Mouse (Mus musculus) midbrain, embryonic 15.5 days (tissue): ENCODE data around the gene Hibch. TPM values are rescaled to one million over a fixed set of nuclear protein-coding genes. Genes with fewer than 3 reads are reported as not detected.

ENCODE experiments used
- ATAC-seq: fragments of 200-750 bp; cut with Nextera tagmentation; replicated peaks from 2 replicates; pipeline ENCODE4 v1.8.0; 2017; ENCODE audit warnings: moderate TSS enrichment
- H3K27ac ChIP-seq: fragments of 300-500 bp; sonication (generic); 2 replicates; pipeline ENCODE4 v1.5.1; 2015; ENCODE audit warnings: mild to moderate bottlenecking, inconsistent platforms
- H3K27me3 ChIP-seq: fragments of 300-500 bp; sonication (generic); replicated peaks from 2 replicates; pipeline ENCODE4 v1.6.1; 2015; ENCODE audit warnings: inconsistent platforms
- H3K36me3 ChIP-seq: fragments of 300-500 bp; sonication (generic); replicated peaks from 2 replicates; pipeline ENCODE4 v1.6.1; 2015; ENCODE audit warnings: inconsistent platforms
- H3K4me1 ChIP-seq: fragments of 300-500 bp; sonication (generic); 2 replicates; pipeline ENCODE4 v1.6.1; 2015; ENCODE audit warnings: inconsistent platforms
- H3K4me2 ChIP-seq: fragments of 300-500 bp; sonication (generic); 2 replicates; pipeline ENCODE4 v1.6.1; 2015; ENCODE audit warnings: inconsistent platforms, mild to moderate bottlenecking, moderate library complexity
- H3K4me3 ChIP-seq: fragments of 300-500 bp; sonication (generic); 2 replicates; pipeline ENCODE4 v1.5.1; 2015; ENCODE audit warnings: mild to moderate bottlenecking, inconsistent platforms
- H3K9ac ChIP-seq: fragments of 300-500 bp; sonication (generic); 2 replicates; pipeline ENCODE4 v1.6.1; 2015; ENCODE audit warnings: mild to moderate bottlenecking, inconsistent platforms
- H3K9me3 ChIP-seq: fragments of 300-500 bp; sonication (generic); 2 replicates; pipeline ENCODE4 v1.6.1; 2016; ENCODE audit warnings: inconsistent platforms
- WGBS: fragments of 180-500 bp; shearing (Covaris S2); methylation state at CpG from one replicate; pipeline ENCODE4 v1.1.7; 2015; ENCODE audit warnings: mixed read lengths; 5-methylcytosine and 5-hydroxymethylcytosine counted together
- polyA plus RNA-seq: library from polyadenylated mRNA; unstranded; fragments of >200 nt; fragmentation: Nextera tagmentation; extraction: Ambion mirVana; gene quantifications from 2 replicates; pipeline ENCODE4 v1.2.1, GENCODE M21; 2015

The Hibch gene
- polyA plus RNA-seq, 1 experiment from 2014 or later: 30.6 TPM

- Histone ChIP-seq H3K9ac (no peak overlapping the region), H3K4me1 (no peaks in the 10 kb centered on the region), H3K9me3 (no peaks in the 10 kb centered on the region), H3K27ac (no peak overlapping the region), H3K36me3 (no peaks in the 10 kb centered on the region), H3K4me2 (no peak overlapping the region), H3K27me3 (no peaks in the 10 kb centered on the region), H3K4me3 (no peak overlapping the region)
- ATAC-seq: no peak
- WGBS: 83% methylated on average over 6 of the region's 6 CpGs
These were observed 115.5 kb downstream of the Hibch start for GRCm38 (mm10) chr1:52960191-52960590.

- no peak overlapping the region for H3K9ac ChIP-seq
- no peaks in the 10 kb centered on the region for H3K36me3 ChIP-seq
- 85% methylated on average over 2 of the region's 2 CpGs for WGBS
- H3K27me3 ChIP-seq: no peaks in the 10 kb centered on the region
- no peak overlapping the region for H3K4me3 ChIP-seq
- H3K27ac ChIP-seq: no peak overlapping the region
- no peak for ATAC-seq
- H3K4me2 ChIP-seq: no peak overlapping the region
- no peaks in the 10 kb centered on the region for H3K9me3 ChIP-seq
- H3K4me1 ChIP-seq: no peaks in the 10 kb centered on the region
These were observed 118.4 kb downstream of the Hibch start for GRCm38 (mm10) chr1:52963097-52963496.

- no peak for ATAC-seq
- Histone ChIP-seq H3K36me3 (no peaks in the 10 kb centered on the region), H3K9me3 (no peaks in the 10 kb centered on the region), H3K27me3 (no peaks in the 10 kb centered on the region), H3K4me1 (no peaks in the 10 kb centered on the region), H3K9ac (no peak overlapping the region), H3K27ac (no peak overlapping the region), H3K4me2 (no peak overlapping the region), H3K4me3 (no peak overlapping the region)
- 80% methylated on average over 8 of the region's 8 CpGs for WGBS
These were observed 119.9 kb downstream of the Hibch start for GRCm38 (mm10) chr1:52964581-52964980.

Other genes with a start within 250 kb of the Hibch start
- 5.3 and 5.4 TPM in 2 replicates for gene Nemp2, start 214.2 kb upstream of the Hibch start, polyA plus RNA-seq
- 11.6 TPM in 2 replicates for gene Mfsd6, start 117.5 kb upstream of the Hibch start, polyA plus RNA-seq
- gene Inpp1, start 27.2 kb upstream of the Hibch start, polyA plus RNA-seq: 36.8 and 39.6 TPM in 2 replicates
- gene 1700019D03Rik, start 175.2 kb downstream of the Hibch start, polyA plus RNA-seq: 2.7 and 3.4 TPM in 2 replicates
- gene Mstn, start 216.7 kb downstream of the Hibch start, polyA plus RNA-seq: 0.22 and 0.26 TPM in 2 replicates